Mouse (Mus musculus) G1E (cell line): ENCODE data around the gene Blnk.

Experiments
- CTCF ChIP-seq: IDR thresholded peaks from 2 replicates; pipeline ENCODE4 v1.5.1; 2012; ENCODE audit warnings: low read depth, low read length, inconsistent platforms, mixed read lengths
- GATA1 ChIP-seq: IDR thresholded peaks from 2 replicates; pipeline ENCODE4 v1.6.1; 2012; ENCODE audit warnings: borderline replicate concordance, low read length, inconsistent platforms, mixed read lengths
- TAL1 ChIP-seq: conservative IDR thresholded peaks from 2 replicates; pipeline ENCODE4 v1.6.1; 2012; ENCODE audit warnings: low read depth, low read length, inconsistent platforms, mixed read lengths

- TF ChIP-seq CTCF, result no peak
- TF ChIP-seq GATA1, result no peak
- no peak for TF ChIP-seq TAL1
Measured at GRCm38 (mm10) chr19:40931581-40932369, 62.6 kb downstream of the Blnk start.
